Mouse (Mus musculus) embryonic facial prominence, embryonic 11.5 days (tissue): Measurements from ENCODE around the gene Ccl7. TPM values are rescaled to one million over a fixed set of nuclear protein-coding genes. Genes with fewer than 3 reads are reported as not detected.

Source experiments
- ATAC-seq: fragments of 200-750 bp; cut with Nextera tagmentation; replicated peaks from 2 replicates; pipeline ENCODE4 v1.8.0; 2017; ENCODE audit warnings: low read depth; ENCODE audit not compliant: insufficient number of reproducible peaks, low FRiP score, low TSS enrichment
- DNase-seq: peaks from one replicate; pipeline ENCODE4 v3.0.0-alpha.2; 2015; ENCODE audit warnings: low spot score
- H3K27ac ChIP-seq: fragments of 300-500 bp; sonication (generic); replicated peaks from 2 replicates; pipeline ENCODE4 v1.5.1; 2014; ENCODE audit warnings: mild to moderate bottlenecking, low read depth, low read length, control low read depth
- H3K27me3 ChIP-seq: fragments of 300-500 bp; sonication (generic); 2 replicates; pipeline ENCODE4 v1.6.1; 2014; ENCODE audit warnings: mild to moderate bottlenecking, low read length, moderate library complexity, mixed read lengths; ENCODE audit not compliant: control insufficient read depth, insufficient read depth
- H3K36me3 ChIP-seq: fragments of 300-500 bp; sonication (generic); replicated peaks from 2 replicates; pipeline ENCODE4 v1.6.1; 2014; ENCODE audit warnings: low read depth, mild to moderate bottlenecking, low read length, moderate library complexity, mixed read lengths; ENCODE audit not compliant: control insufficient read depth, insufficient read depth
- H3K4me1 ChIP-seq: fragments of 300-500 bp; sonication (generic); 2 replicates; pipeline ENCODE4 v1.6.1; 2014; ENCODE audit warnings: low read length, mixed read lengths; ENCODE audit not compliant: control insufficient read depth, insufficient read depth
- H3K4me2 ChIP-seq: fragments of 300-500 bp; sonication (generic); 2 replicates; pipeline ENCODE4 v1.6.1; 2014; ENCODE audit warnings: low read depth, mild to moderate bottlenecking, control low read depth, low read length, moderate library complexity
- H3K4me3 ChIP-seq: fragments of 300-500 bp; sonication (generic); 2 replicates; pipeline ENCODE4 v1.5.1; 2014; ENCODE audit warnings: low read depth, low read length, control low read depth
- H3K9ac ChIP-seq: fragments of 300-500 bp; sonication (generic); replicated peaks from 2 replicates; pipeline ENCODE4 v1.6.1; 2014; ENCODE audit warnings: mild to moderate bottlenecking, control low read depth, low read length
- H3K9me3 ChIP-seq: fragments of 300-500 bp; sonication (generic); replicated peaks from 2 replicates; pipeline ENCODE4 v1.6.1; 2016; ENCODE audit warnings: mild to moderate bottlenecking, low read length, inconsistent platforms, mixed read lengths; ENCODE audit not compliant: control insufficient read depth
- WGBS: fragments of 180-500 bp; shearing (Covaris S2); extraction: QIAGEN DNeasy Blood & Tissue Kit; methylation state at CpG from one replicate; pipeline ENCODE4 v1.1.7; 2014; 5-methylcytosine and 5-hydroxymethylcytosine counted together
- polyA plus RNA-seq: library from polyadenylated mRNA; unstranded; fragments of >200 nt; fragmentation: Nextera tagmentation; extraction: Ambion mirVana; gene quantifications from 2 replicates; pipeline ENCODE4 v1.2.1, GENCODE M21; 2014

Ccl7 gene
- polyA plus RNA-seq, 1 experiment from 2014 or later = not detected

- no peaks in the 10 kb centered on the region for H3K27me3 ChIP-seq
Measured at GRCm38 (mm10) chr11:82084360-82084759, 38.8 kb downstream of the Ccl7 start.

More at GRCm38 (mm10) chr11:82084360-82084759, 38.8 kb downstream of the Ccl7 start:
- Histone ChIP-seq H3K36me3 (no peaks in the 10 kb centered on the region), H3K4me3 (no peak overlapping the region), H3K27ac (no peak overlapping the region), H3K9ac (no peak overlapping the region), H3K9me3 (no peaks in the 10 kb centered on the region), H3K4me1 (no peaks in the 10 kb centered on the region), H3K4me2 (no peak overlapping the region)
- 93% methylated on average over 3 of the region's 3 CpGs for WGBS
- DNase-seq = no peak
- no peak for ATAC-seq

Other genes with a start within 250 kb of the Ccl7 start
- 0.13 TPM in 1 of 2 replicates, not detected in the other for gene 5530401A14Rik, start 185.0 kb upstream of the Ccl7 start, polyA plus RNA-seq
- gene Asic2, start 77.3 kb upstream of the Ccl7 start, polyA plus RNA-seq = 0.46 and 1.2 TPM in 2 replicates
- gene Ccl2, start 10.1 kb upstream of the Ccl7 start, polyA plus RNA-seq = 0.68 and 2.1 TPM in 2 replicates
- not detected in 2 replicates for gene Gm17268, start 7.2 kb upstream of the Ccl7 start, polyA plus RNA-seq
- not detected in 2 replicates for gene Ccl11, start 12.1 kb downstream of the Ccl7 start, polyA plus RNA-seq
- 0.50 and 0.88 TPM in 2 replicates for gene Ccl12, start 56.1 kb downstream of the Ccl7 start, polyA plus RNA-seq
- gene Ccl8, start 69.5 kb downstream of the Ccl7 start, polyA plus RNA-seq = not detected in 2 replicates